12 mouse cellular contexts compared by ENCODE assay signal in the genomic region with DNA sequence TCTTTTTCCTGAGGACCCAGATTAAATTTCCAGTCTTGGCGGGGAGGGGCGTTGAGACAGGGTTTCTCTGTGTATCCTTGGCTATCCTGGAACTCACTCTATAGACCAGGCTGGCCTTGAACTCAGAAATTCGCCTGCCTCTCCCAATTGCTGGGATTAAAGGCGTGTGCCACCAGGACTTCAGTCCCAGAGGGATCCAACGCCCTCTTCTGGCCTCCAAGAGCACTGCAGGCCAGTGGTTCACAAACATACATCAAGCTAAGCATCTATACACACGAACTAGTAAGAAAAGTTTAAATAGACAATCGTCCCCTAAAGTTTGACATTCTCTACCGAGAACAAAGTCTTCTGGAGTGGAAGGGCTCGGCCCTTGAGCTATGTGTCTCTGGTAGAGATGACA.
DNase-seq lines count a peak whose midpoint lies in the region; ATAC-seq and TF ChIP-seq lines count a peak whose summit lies in the region.
"Had no signal": no experiment of that assay in that cellular context is flagged by ENCODE, and none has a peak within 500 bp of the region (broad histone marks: within the 10 kb centered on the region; RNA-seq: fewer than 3 reads in every experiment).

No protein-coding gene starts in this region.

- no peaks in the 10 kb centered on the region; the same call in 1 of the 2 replicates for H3K36me3 ChIP-seq in liver, embryonic 11.5 days (ENCODE audit: control insufficient read depth, insufficient read depth, low read length)
- H3K36me3 ChIP-seq in G1E (replicated peaks), result peaks cover 76% of the 10 kb centered on the region
- H3K36me3 ChIP-seq in stomach, postnatal 0 days (ENCODE audit: control insufficient read depth, insufficient read depth, low read length), result no peaks in the 10 kb centered on the region
- H3K36me3 ChIP-seq: stomach, embryonic 15.5 days had no signal

- intact Hi-C loops in gastrocnemius, postnatal 14 days (cut with DNase I; ENCODE audit: low total_unique reads), result no loop called here

- peaks cover 3% of the 10 kb centered on the region; the same call in 1 of the 2 replicates for H3K4me1 ChIP-seq in liver, embryonic 11.5 days (replicated peaks; ENCODE audit: control insufficient read depth, insufficient read depth, low read length)
- no peaks in the 10 kb centered on the region for H3K4me1 ChIP-seq in G1E (ENCODE audit: insufficient read depth, low read depth, low read length)
- H3K4me1 ChIP-seq in bone marrow, adult 2 months (ENCODE audit: control insufficient read depth, insufficient read depth, low read length), result no peaks in the 10 kb centered on the region
- no peaks in the 10 kb centered on the region for H3K4me1 ChIP-seq in stomach, postnatal 0 days (replicated peaks; ENCODE audit: control insufficient read depth, insufficient read depth)
- H3K4me1 ChIP-seq: limb, embryonic 12.5 days; stomach, embryonic 15.5 days had no signal

- H3K9me3 ChIP-seq in liver, embryonic 11.5 days (ENCODE audit: control insufficient read depth, low read length), result no peaks in the 10 kb centered on the region
- H3K9me3 ChIP-seq in G1E (replicated peaks), result no peaks in the 10 kb centered on the region
- H3K9me3 ChIP-seq in stomach, postnatal 0 days (ENCODE audit: control insufficient read depth, low read length), result no peaks in the 10 kb centered on the region
- H3K9me3 ChIP-seq: heart, embryonic 10.5 days; limb, embryonic 12.5 days; stomach, embryonic 15.5 days had no signal

- TF ChIP-seq CTCF in G1E (IDR thresholded peaks at IDR 0.05; ENCODE audit: low read depth, low read length), result peak; percentile 21; the same call in 1 of the 2 replicates
- TF ChIP-seq CTCF in bone marrow, adult 2 months (IDR thresholded peaks at IDR 0.05; ENCODE audit: control insufficient read depth, insufficient read depth, low read length), result peak; percentile 66
- TF ChIP-seq CTCF in stomach, postnatal 0 days (IDR thresholded peaks at IDR 0.05; ENCODE audit: low read depth), result peak; percentile 68

- DNase-seq in liver (peak; percentile 19), G1E (ENCODE audit: low spot score) (no peak)
- no peak for DNase-seq in liver, embryonic 11.5 days (ENCODE audit: low spot score)
- DNase-seq in stomach, postnatal 0 days (ENCODE audit: low spot score), result peak; percentile 22
- DNase-seq in right cerebral cortex, adult 2 months (ENCODE audit: low spot score in 2 of 2), result no peak
- DNase-seq in gastrocnemius, postnatal 14 days, result no peak
- no peak for DNase-seq in layer of hippocampus, adult 9-11 months
- DNase-seq: cerebellum, adult 8-10 months had no signal

- H3K27me3 ChIP-seq in liver, embryonic 11.5 days (replicated peaks; ENCODE audit: control insufficient read depth, insufficient read depth, low read length), result no peaks in the 10 kb centered on the region
- H3K27me3 ChIP-seq in G1E (ENCODE audit: insufficient read depth, low read length), result no peaks in the 10 kb centered on the region
- H3K27me3 ChIP-seq in stomach, postnatal 0 days (ENCODE audit: control insufficient read depth, insufficient read depth, low read length), result no peaks in the 10 kb centered on the region
- H3K27me3 ChIP-seq: limb, embryonic 12.5 days; stomach, embryonic 15.5 days had no signal

- 72% methylated on average over 9 of the region's 9 CpGs for WGBS in liver, embryonic 11.5 days
- WGBS in bone marrow, adult 2 months, result 67% methylated on average over 9 of the region's 9 CpGs
- 78% methylated on average over 9 of the region's 9 CpGs for WGBS in stomach, postnatal 0 days

- H3K4me2 ChIP-seq in liver, embryonic 11.5 days, result no peak overlapping the region
- no peak overlapping the region for H3K4me2 ChIP-seq in stomach, postnatal 0 days (replicated peaks; ENCODE audit: low read depth)
- H3K4me2 ChIP-seq: limb, embryonic 12.5 days; stomach, embryonic 15.5 days had no signal

- no peak for ATAC-seq in liver, embryonic 11.5 days (replicated peaks; ENCODE audit: low FRiP score)
- no peak for ATAC-seq in G1E (ENCODE audit: extremely low read depth, insufficient number of reproducible peaks, low FRiP score, poor library complexity, severe bottlenecking)
- no peak for ATAC-seq in stomach, postnatal 0 days (ENCODE audit: low FRiP score, low TSS enrichment)

- no peak for TF ChIP-seq POLR2A in bone marrow, adult 2 months (IDR thresholded peaks at IDR 0.05; ENCODE audit: borderline replicate concordance, control insufficient read depth, low read depth, low read length)

- no peak overlapping the region for H3K27ac ChIP-seq in liver, embryonic 11.5 days (ENCODE audit: low read depth, low read length)
- no peak overlapping the region for H3K27ac ChIP-seq in bone marrow, adult 2 months (ENCODE audit: control insufficient read depth, insufficient read depth, low read depth, low read length, poor library complexity)
- no peak overlapping the region for H3K27ac ChIP-seq in stomach, postnatal 0 days (replicated peaks)
- H3K27ac ChIP-seq: heart, embryonic 10.5 days; limb, embryonic 12.5 days; stomach, embryonic 15.5 days had no signal

- H3K4me3 ChIP-seq in liver, embryonic 11.5 days (ENCODE audit: low read depth, low read length), result no peak overlapping the region
- no peak overlapping the region for H3K4me3 ChIP-seq in G1E (ENCODE audit: low read depth, low read length)
- H3K4me3 ChIP-seq in bone marrow, adult 2 months (replicated peaks; ENCODE audit: control insufficient read depth, low read depth, low read length), result no peak overlapping the region
- no peak overlapping the region for H3K4me3 ChIP-seq in stomach, postnatal 0 days (ENCODE audit: low read depth, low read length)
- H3K4me3 ChIP-seq: heart, embryonic 10.5 days; limb, embryonic 12.5 days; stomach, embryonic 15.5 days had no signal

- TF ChIP-seq EP300 in stomach, postnatal 0 days (optimal IDR thresholded peaks at IDR 0.05), result no peak

- no peak overlapping the region for H3K9ac ChIP-seq in liver, embryonic 11.5 days (ENCODE audit: low read depth, low read length)
- H3K9ac ChIP-seq in stomach, postnatal 0 days (ENCODE audit: low read length), result no peak overlapping the region
- H3K9ac ChIP-seq: limb, embryonic 12.5 days; stomach, embryonic 15.5 days had no signal

Comparison
In these comparisons a context has a peak if more than half of its experiments do, and no peak if none do; other contexts are left out.
1. DNase-seq: peak in liver (single experiment) and stomach, postnatal 0 days (single experiment); none in liver, embryonic 11.5 days (single experiment), G1E (single experiment), right cerebral cortex, adult 2 months (0 of 2), gastrocnemius, postnatal 14 days (single experiment) and layer of hippocampus, adult 9-11 months (single experiment).
2. Peak in every context shown above with its lines, with median percentiles within 50 percentile points of each other: CTCF ChIP-seq.